Mouse (Mus musculus) brain, embryonic 14.5 days (tissue): ENCODE measurements at regions not wholly inside any gene's neighbourhood (a gene's known extent, or its start where the extent isn't known, plus 50 kb on each side); places are given as distances from the start of the nearest gene placed in this dataset.

ENCODE experiments used
- DNase-seq: peaks from one replicate; pipeline ENCODE4 v3.0.0-alpha.2; 2011; ENCODE audit warnings: low read depth
- CTCF ChIP-seq: fragments of 200-500 bp; IDR thresholded peaks from 2 replicates; pipeline ENCODE4 v1.5.1; 2012; ENCODE audit warnings: inconsistent platforms, mild to moderate bottlenecking, moderate library complexity, borderline replicate concordance; ENCODE audit not compliant: insufficient read depth, insufficient read length; ENCODE audit errors: extremely low read depth
- POLR2A ChIP-seq: fragments of 200-500 bp; IDR thresholded peaks from 2 replicates; pipeline ENCODE4 v1.6.1; 2012; ENCODE audit warnings: mild to moderate bottlenecking, inconsistent platforms, borderline replicate concordance; ENCODE audit not compliant: poor library complexity, insufficient read depth, insufficient read length, severe bottlenecking; ENCODE audit errors: extremely low read depth

GRCm38 (mm10) chrX:82528640-82529351 is 419.9 kb upstream of the Dmd start:
- TF ChIP-seq POLR2A (no peak), CTCF (no peak)

GRCm38 (mm10) chrX:82571616-82572015 is 377.1 kb upstream of the Dmd start:
- no peak for DNase-seq

More at GRCm38 (mm10) chrX:82528640-82529351, 419.9 kb upstream of the Dmd start:
- no peak for DNase-seq

GRCm38 (mm10) chrX:82613361-82613760 is 335.3 kb upstream of the Dmd start:
- TF ChIP-seq POLR2A (no peak), CTCF (no peak)
- peak; percentile 24 for DNase-seq

More at GRCm38 (mm10) chrX:82571616-82572015, 377.1 kb upstream of the Dmd start:
- TF ChIP-seq CTCF (no peak), POLR2A (no peak)

GRCm38 (mm10) chrX:82650359-82650758 is 298.3 kb upstream of the Dmd start:
- no peak for TF ChIP-seq CTCF
- no peak for TF ChIP-seq POLR2A
- DNase-seq: no peak
